Mouse (Mus musculus) lung, embryonic 14.5 days (tissue): ENCODE measurements around the gene Zfp524. TPM values are rescaled to one million over a fixed set of nuclear protein-coding genes. Genes with fewer than 3 reads are reported as not detected.

ENCODE experiments used
- ATAC-seq: fragments of 200-750 bp; cut with Nextera tagmentation; 2 replicates; pipeline ENCODE4 v1.8.0; 2017; ENCODE audit warnings: mild to moderate bottlenecking, moderate TSS enrichment, moderate library complexity; ENCODE audit not compliant: insufficient read depth
- DNase-seq: peaks from one replicate; pipeline ENCODE4 v3.0.0-alpha.2; 2015
- H3K27ac ChIP-seq: fragments of 300-500 bp; sonication (generic); 2 replicates; pipeline ENCODE4 v1.5.1; 2014; ENCODE audit warnings: low read depth, mild to moderate bottlenecking, moderate library complexity
- H3K27me3 ChIP-seq: fragments of 300-500 bp; sonication (generic); 2 replicates; pipeline ENCODE4 v1.6.1; 2014; ENCODE audit warnings: low read length, control low read depth; ENCODE audit not compliant: insufficient read depth
- H3K36me3 ChIP-seq: fragments of 300-500 bp; sonication (generic); 2 replicates; pipeline ENCODE4 v1.6.1; 2014; ENCODE audit warnings: control low read depth; ENCODE audit not compliant: insufficient read depth
- H3K4me1 ChIP-seq: fragments of 300-500 bp; sonication (generic); 2 replicates; pipeline ENCODE4 v1.6.1; 2014; ENCODE audit warnings: antibody characterized with exemption, control low read depth; ENCODE audit not compliant: insufficient read depth
- H3K4me2 ChIP-seq: fragments of 300-500 bp; sonication (generic); 2 replicates; pipeline ENCODE4 v1.6.1; 2014; ENCODE audit warnings: mild to moderate bottlenecking
- H3K4me3 ChIP-seq: fragments of 300-500 bp; sonication (generic); 2 replicates; pipeline ENCODE4 v1.5.1; 2014; ENCODE audit warnings: low read depth, low read length
- H3K9ac ChIP-seq: fragments of 300-500 bp; sonication (generic); 2 replicates; pipeline ENCODE4 v1.6.1; 2014
- H3K9me3 ChIP-seq: fragments of 300-500 bp; sonication (generic); 2 replicates; pipeline ENCODE4 v1.6.1; 2016; ENCODE audit warnings: low read depth, low read length, control low read depth
- CTCF ChIP-seq: IDR thresholded peaks from 2 replicates; pipeline ENCODE4 v1.5.1; 2016; ENCODE audit warnings: antibody characterized with exemption, low read depth
- WGBS: fragments of 180-500 bp; shearing (Covaris S2); extraction: QIAGEN DNeasy Blood & Tissue Kit; methylation state at CpG from one replicate; pipeline ENCODE4 v1.1.7; 2014; 5-methylcytosine and 5-hydroxymethylcytosine counted together
- polyA plus RNA-seq: library from polyadenylated mRNA; unstranded; fragments of >200 nt; fragmentation: Nextera tagmentation; extraction: Ambion mirVana; gene quantifications from 2 replicates; pipeline ENCODE4 v1.2.1, GENCODE M21; 2014

Gene Zfp524
- polyA plus RNA-seq, 1 experiment from 2014 or later: 13.6 TPM

DNA sequence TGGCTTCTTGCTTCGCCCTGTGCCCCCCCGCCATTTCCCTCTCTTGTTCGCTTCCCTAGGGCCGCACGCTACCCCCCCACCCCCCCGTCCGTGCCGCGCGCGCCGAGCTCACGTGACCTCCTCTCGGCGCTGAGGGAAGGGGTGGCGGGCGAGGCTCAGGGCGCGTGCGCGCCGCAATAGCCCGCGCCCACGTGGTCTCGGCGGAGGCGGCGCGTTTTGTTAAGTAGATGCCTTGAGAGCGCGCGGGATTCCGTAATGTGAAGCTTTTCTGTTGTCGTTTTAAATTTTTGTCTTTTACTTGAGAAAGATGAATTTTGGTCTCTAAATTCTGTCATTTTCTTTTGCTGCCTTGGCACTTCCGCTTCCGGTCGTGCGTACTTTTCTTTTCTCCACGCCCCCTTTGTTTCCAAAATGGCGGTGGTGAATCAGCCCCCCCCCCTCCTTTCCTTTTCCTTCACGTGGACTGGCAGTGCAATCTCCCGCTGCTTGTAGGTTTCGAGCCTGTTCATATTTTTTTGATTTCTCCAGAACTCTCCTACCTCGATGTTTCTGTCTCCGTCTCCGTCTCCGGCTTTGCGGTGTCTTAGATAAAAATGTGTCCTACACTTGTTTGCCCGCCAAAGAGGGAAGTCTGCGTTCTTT is 48.3 kb downstream of the Zfp524 start:
- WGBS: under 1% methylated on average over 51 of the region's 51 CpGs
- Histone ChIP-seq H3K4me3 (peak overlapping the region; percentile 75), H3K9me3 (no peaks in the 10 kb centered on the region), H3K36me3 (peaks cover 20% of the 10 kb centered on the region), H3K4me2 (peak overlapping the region; percentile 86), H3K9ac (peak overlapping the region; percentile 95), H3K27me3 (peaks cover 12% of the 10 kb centered on the region), H3K27ac (peak overlapping the region; percentile 100), H3K4me1 (0 out of 2 replicates have a peak, but pooled peaks cover 2% of the 10 kb centered on the region)
- DNase-seq (peak; percentile 93), ATAC-seq (peak; percentile 39)
- no peak for TF ChIP-seq CTCF

- no peaks in the 10 kb centered on the region for H3K9me3 ChIP-seq
- no peak for ATAC-seq
- H3K36me3 ChIP-seq: peaks cover 44% of the 10 kb centered on the region
- H3K4me2 ChIP-seq: no peak overlapping the region
- WGBS: 92% methylated on average over 6 of the region's 6 CpGs
- no peak for DNase-seq
- H3K4me1 ChIP-seq: 0 out of 2 replicates have a peak, but pooled peaks cover 2% of the 10 kb centered on the region
- no peak overlapping the region for H3K9ac ChIP-seq
- H3K4me3 ChIP-seq: no peak overlapping the region
- no peak overlapping the region for H3K27ac ChIP-seq
- no peaks in the 10 kb centered on the region for H3K27me3 ChIP-seq
- no peak for TF ChIP-seq CTCF
Observed at GRCm38 (mm10) chr7:5064886-5065285, 50.7 kb downstream of the Zfp524 start.

Other genes starting within 250 kb of the Zfp524 start
- not detected in 2 replicates for gene Fam71e2, start 243.1 kb upstream of the Zfp524 start, polyA plus RNA-seq
- not detected in 2 replicates for gene Il11, start 231.6 kb upstream of the Zfp524 start, polyA plus RNA-seq
- gene Tmem190, start 231.5 kb upstream of the Zfp524 start, polyA plus RNA-seq: not detected in 2 replicates
- gene Tmem238, start 224.8 kb upstream of the Zfp524 start, polyA plus RNA-seq: 11.6 and 11.7 TPM in 2 replicates
- 294 and 337 TPM in 2 replicates for gene Rpl28, start 221.5 kb upstream of the Zfp524 start, polyA plus RNA-seq
- gene Ube2s, start 201.8 kb upstream of the Zfp524 start, polyA plus RNA-seq: 428 and 470 TPM in 2 replicates
- 1.1 and 1.3 TPM in 2 replicates for gene Shisa7, start 169.7 kb upstream of the Zfp524 start, polyA plus RNA-seq
- gene Isoc2b, start 144.2 kb upstream of the Zfp524 start, polyA plus RNA-seq: 5.8 and 6.1 TPM in 2 replicates
- 0.88 and 0.91 TPM in 2 replicates for gene Isoc2a, start 137.3 kb upstream of the Zfp524 start, polyA plus RNA-seq
- not detected in 2 replicates for gene Gm36210, start 107.9 kb upstream of the Zfp524 start, polyA plus RNA-seq
- 4.2 and 4.3 TPM in 2 replicates for gene Zfp628, start 99.2 kb upstream of the Zfp524 start, polyA plus RNA-seq
- 1.4 and 2.3 TPM in 2 replicates for gene Nat14, start 92.4 kb upstream of the Zfp524 start, polyA plus RNA-seq
- 2.1 and 2.2 TPM in 2 replicates for gene Ssc5d, start 88.6 kb upstream of the Zfp524 start, polyA plus RNA-seq
- gene Sbk2, start 50.0 kb upstream of the Zfp524 start, polyA plus RNA-seq: 0.13 and 0.46 TPM in 2 replicates
- gene Sbk3, start 43.2 kb upstream of the Zfp524 start, polyA plus RNA-seq: 0.76 and 0.87 TPM in 2 replicates
- gene Zfp579, start 18.3 kb upstream of the Zfp524 start, polyA plus RNA-seq: 35.1 and 35.9 TPM in 2 replicates
- 41.9 and 46.4 TPM in 2 replicates for gene Fiz1, start 282 bp downstream of the Zfp524 start, polyA plus RNA-seq
- gene Gm44973, start 1.1 kb downstream of the Zfp524 start, polyA plus RNA-seq: 0.74 TPM in 1 of 2 replicates, not detected in the other
- gene Zfp865, start 6.0 kb downstream of the Zfp524 start, polyA plus RNA-seq: 7.4 TPM in 2 replicates
- 5.6 and 6.0 TPM in 2 replicates for gene Ccdc106, start 6.1 kb downstream of the Zfp524 start, polyA plus RNA-seq
- gene 4632433K11Rik, start 19.7 kb downstream of the Zfp524 start, polyA plus RNA-seq: not detected in 2 replicates
- 4.2 and 4.6 TPM in 2 replicates for gene Zfp784, start 24.0 kb downstream of the Zfp524 start, polyA plus RNA-seq
- gene Zfp580, start 37.1 kb downstream of the Zfp524 start, polyA plus RNA-seq: 44.5 and 45.1 TPM in 2 replicates
- 145 and 162 TPM in 2 replicates for gene U2af2, start 47.7 kb downstream of the Zfp524 start, polyA plus RNA-seq
- 76.0 and 77.9 TPM in 2 replicates for gene Epn1, start 65.8 kb downstream of the Zfp524 start, polyA plus RNA-seq
- not detected in 2 replicates for gene Rfpl4, start 102.5 kb downstream of the Zfp524 start, polyA plus RNA-seq
- gene Rasl2-9, start 111.5 kb downstream of the Zfp524 start, polyA plus RNA-seq: 0.31 and 0.61 TPM in 2 replicates
- 0.03 TPM in 1 of 2 replicates, not detected in the other for gene Vmn1r55, start 135.3 kb downstream of the Zfp524 start, polyA plus RNA-seq
- not detected in 2 replicates for gene Vmn1r56, start 182.3 kb downstream of the Zfp524 start, polyA plus RNA-seq
- gene Vmn1r57, start 204.1 kb downstream of the Zfp524 start, polyA plus RNA-seq: not detected in 2 replicates